ENCODE assay signal across 18 mouse cellular contexts in the genomic region with DNA sequence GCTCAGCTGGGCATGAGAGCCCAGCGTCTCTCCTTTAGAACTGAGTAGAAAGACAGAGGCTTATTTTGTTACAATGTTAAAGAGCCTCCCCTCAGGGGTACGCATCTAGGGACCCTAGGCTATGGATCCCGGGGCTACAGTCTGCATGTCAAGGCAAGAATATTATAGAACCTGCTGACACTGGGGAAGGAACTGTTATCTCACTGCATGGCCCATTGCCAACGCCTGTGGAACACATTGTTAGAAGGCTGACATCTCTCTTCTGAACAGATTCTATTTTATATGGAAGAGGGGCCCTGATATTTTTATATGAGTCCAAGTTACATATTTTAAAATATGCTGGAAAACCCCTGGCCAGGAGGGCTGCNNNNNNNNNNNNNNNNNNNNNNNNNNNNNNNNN.
DNase-seq lines count a peak whose midpoint lies in the region; ATAC-seq and TF ChIP-seq lines count a peak whose summit lies in the region.
"Had no signal": no experiment of that assay in that cellular context is flagged by ENCODE, and none has a peak within 500 bp of the region (broad histone marks: within the 10 kb centered on the region; RNA-seq: fewer than 3 reads in every experiment).

No protein-coding gene starts in this region.

- intact Hi-C loops in heart, postnatal 25 days (cut with DNase I): loop anchor here (5.0 kb wide), 2 partner anchors 113 to 297 kb away; no protein-coding TSS in a partner anchor

- H3K9ac ChIP-seq in lung, embryonic 14.5 days: no peak overlapping the region
- H3K9ac ChIP-seq: heart, embryonic 13.5 days; limb, embryonic 12.5 days; liver, embryonic 14.5 days; neural tube, embryonic 12.5 days had no signal

- 63% methylated on average over 4 of the region's 4 CpGs for WGBS in lung, embryonic 14.5 days

- H3K9me3 ChIP-seq in lung, embryonic 14.5 days (ENCODE audit: low read depth, low read length): no peaks in the 10 kb centered on the region
- H3K9me3 ChIP-seq: heart, embryonic 13.5 days; limb, embryonic 12.5 days; neural tube, embryonic 12.5 days had no signal

- no peak overlapping the region for H3K4me3 ChIP-seq in lung, embryonic 14.5 days (ENCODE audit: low read depth, low read length)
- H3K4me3 ChIP-seq: heart, embryonic 13.5 days; limb, embryonic 12.5 days; neural tube, embryonic 12.5 days had no signal

- TF ChIP-seq CTCF in lung, embryonic 14.5 days (IDR thresholded peaks at IDR 0.05; ENCODE audit: low read depth): no peak

- H3K27me3 ChIP-seq in lung, embryonic 14.5 days (ENCODE audit: insufficient read depth, low read length): no peaks in the 10 kb centered on the region
- H3K27me3 ChIP-seq: CH12.LX; heart, embryonic 13.5 days; limb, embryonic 12.5 days; neural tube, embryonic 12.5 days had no signal

- no peaks in the 10 kb centered on the region for H3K4me1 ChIP-seq in lung, embryonic 14.5 days (ENCODE audit: insufficient read depth)
- H3K4me1 ChIP-seq: limb, embryonic 12.5 days; neural tube, embryonic 12.5 days had no signal

- no peak for ATAC-seq in lung, embryonic 14.5 days (ENCODE audit: insufficient read depth)
- ATAC-seq: forebrain, embryonic 14.5 days had no signal

- no peak overlapping the region for H3K4me2 ChIP-seq in lung, embryonic 14.5 days
- H3K4me2 ChIP-seq: heart, embryonic 13.5 days; limb, embryonic 12.5 days; neural tube, embryonic 12.5 days had no signal

- no peak overlapping the region for H3K27ac ChIP-seq in lung, embryonic 14.5 days (ENCODE audit: low read depth)
- H3K27ac ChIP-seq: heart, embryonic 13.5 days; limb, embryonic 12.5 days; liver, embryonic 14.5 days; neural tube, embryonic 12.5 days; stomach, postnatal 0 days had no signal

- H3K36me3 ChIP-seq in lung, embryonic 14.5 days (ENCODE audit: insufficient read depth): no peaks in the 10 kb centered on the region
- H3K36me3 ChIP-seq: limb, embryonic 12.5 days; neural tube, embryonic 12.5 days had no signal

- DNase-seq in adrenal gland, postnatal 36 days: peak; percentile 12 to 26
- no peak for DNase-seq in adrenal gland, postnatal 25 days
- peak; percentile 83 for DNase-seq in heart, adult 11 months
- DNase-seq in heart, postnatal 25 days (ENCODE audit: low spot score): no peak
- DNase-seq in lung, embryonic 14.5 days: peak; percentile 40
- DNase-seq in lung, postnatal 25 days (ENCODE audit: low spot score): no peak
- peak; percentile 9 for DNase-seq in testis, postnatal 14 days (ENCODE audit: low spot score)
- DNase-seq: adrenal gland, adult 2 months; gastrocnemius, postnatal 36 days; lung, postnatal 10 days; thymus, postnatal 36 days had no signal

Comparison
In these comparisons a context has a peak if more than half of its experiments do, and no peak if none do; other contexts are left out.
1. DNase-seq: peak in adrenal gland, postnatal 36 days (2 of 2), heart, adult 11 months (single experiment), lung, embryonic 14.5 days (single experiment) and testis, postnatal 14 days (single experiment); none in adrenal gland, postnatal 25 days (single experiment), heart, postnatal 25 days (single experiment) and lung, postnatal 25 days (single experiment).